Mouse (Mus musculus) A20 (cell line): ENCODE results near the gene Gm4952.
"Not testable (repeated sequence)": the region's sequence is repeated elsewhere in the genome, so short reads cannot be mapped to it uniquely, and the experiment has no call there.

Experiments used
- DNase-seq: peaks from one replicate; pipeline ENCODE4 v3.0.0-alpha.2; 2011; ENCODE audit warnings: low read depth, low spot score

Gene Gm4952

GRCm38 (mm10) chr19:12600684-12601480 lies 1.1 kb downstream of the Gm4952 start:
- DNase-seq = no peak

- no peak for DNase-seq
These were observed 8.6 kb downstream of the Gm4952 start for GRCm38 (mm10) chr19:12608336-12608735.

- no peak for DNase-seq
These were observed 13.9 kb downstream of the Gm4952 start for GRCm38 (mm10) chr19:12613646-12614045.

GRCm38 (mm10) chr19:12633176-12633575 lies 33.4 kb downstream of the Gm4952 start, which contains the start of gene Glyat:
Gene Glyat (plus strand): TSS chr19:12633308.
- DNase-seq = no peak

- DNase-seq = no peak
These were observed 34.5 kb downstream of the Gm4952 start for GRCm38 (mm10) chr19:12634259-12634658.

GRCm38 (mm10) chr19:12634963-12635362 lies 35.2 kb downstream of the Gm4952 start:
- no peak for DNase-seq

GRCm38 (mm10) chr19:12636863-12637262 lies 37.1 kb downstream of the Gm4952 start:
- no peak for DNase-seq

- DNase-seq = no peak
These were observed 38.3 kb downstream of the Gm4952 start for GRCm38 (mm10) chr19:12638049-12638448.

GRCm38 (mm10) chr19:12649511-12649910 lies 49.7 kb downstream of the Gm4952 start:
- no peak for DNase-seq

GRCm38 (mm10) chr19:12666156-12666555 lies 66.4 kb downstream of the Gm4952 start:
- no peak for DNase-seq

GRCm38 (mm10) chr19:12668601-12669000 lies 68.8 kb downstream of the Gm4952 start:
- DNase-seq = not testable (repeated sequence)

- no peak for DNase-seq
These were observed 70.4 kb downstream of the Gm4952 start, which contains the start of gene Olfr1442 for GRCm38 (mm10) chr19:12670139-12670538. Gene Olfr1442 (plus strand): TSS chr19:12670439.

GRCm38 (mm10) chr19:12671051-12671450 lies 71.3 kb downstream of the Gm4952 start:
- DNase-seq = no peak

- no peak for DNase-seq
These were observed 78.0 kb downstream of the Gm4952 start, which contains the start of gene Olfr1443 for GRCm38 (mm10) chr19:12677812-12678211. Gene Olfr1443 (plus strand): TSS chr19:12678112.
